Mouse (Mus musculus) hindbrain, embryonic 14.5 days (tissue): Measurements from ENCODE around the gene Prss56. TPM values are rescaled to one million over a fixed set of nuclear protein-coding genes. Genes with fewer than 3 reads are reported as not detected.

Source experiments
- ATAC-seq: fragments of 200-750 bp; cut with Nextera tagmentation; 2 replicates; pipeline ENCODE4 v1.8.0; 2017; ENCODE audit warnings: moderate number of reproducible peaks, mild to moderate bottlenecking, moderate TSS enrichment, moderate library complexity; ENCODE audit not compliant: low FRiP score
- DNase-seq: peaks from one replicate; pipeline ENCODE4 v3.0.0-alpha.2; 2015; ENCODE audit warnings: low spot score
- H3K27ac ChIP-seq: fragments of 300-500 bp; sonication (generic); 2 replicates; pipeline ENCODE4 v1.5.1; 2014; ENCODE audit warnings: mild to moderate bottlenecking, moderate library complexity
- H3K27me3 ChIP-seq: fragments of 300-500 bp; sonication (generic); 2 replicates; pipeline ENCODE4 v1.6.1; 2014; ENCODE audit warnings: mild to moderate bottlenecking, low read length, mixed read lengths; ENCODE audit not compliant: control insufficient read depth, insufficient read depth
- H3K36me3 ChIP-seq: fragments of 300-500 bp; sonication (generic); replicated peaks from 2 replicates; pipeline ENCODE4 v1.6.1; 2014; ENCODE audit not compliant: control insufficient read depth, insufficient read depth
- H3K4me1 ChIP-seq: fragments of 300-500 bp; sonication (generic); replicated peaks from 2 replicates; pipeline ENCODE4 v1.6.1; 2014; ENCODE audit warnings: antibody characterized with exemption, low read length, mixed read lengths; ENCODE audit not compliant: control insufficient read depth, insufficient read depth
- H3K4me2 ChIP-seq: fragments of 300-500 bp; sonication (generic); replicated peaks from 2 replicates; pipeline ENCODE4 v1.6.1; 2014; ENCODE audit warnings: mild to moderate bottlenecking, moderate library complexity
- H3K4me3 ChIP-seq: fragments of 300-500 bp; sonication (generic); replicated peaks from 2 replicates; pipeline ENCODE4 v1.5.1; 2014; ENCODE audit warnings: mild to moderate bottlenecking, low read length
- H3K9ac ChIP-seq: fragments of 300-500 bp; sonication (generic); 2 replicates; pipeline ENCODE4 v1.6.1; 2014
- H3K9me3 ChIP-seq: fragments of 300-500 bp; sonication (generic); 2 replicates; pipeline ENCODE4 v1.6.1; 2016; ENCODE audit warnings: low read length; ENCODE audit not compliant: control insufficient read depth
- WGBS: fragments of 180-500 bp; shearing (Covaris S2); extraction: QIAGEN DNeasy Blood & Tissue Kit; methylation state at CpG from one replicate; pipeline ENCODE4 v1.1.7; 2014; 5-methylcytosine and 5-hydroxymethylcytosine counted together
- polyA plus RNA-seq: library from polyadenylated mRNA; unstranded; fragments of >200 nt; fragmentation: Nextera tagmentation; extraction: Ambion mirVana; gene quantifications from 2 replicates; pipeline ENCODE4 v1.2.1, GENCODE M21; 2014

The Prss56 gene
- polyA plus RNA-seq: 4.0 and 5.1 TPM in 2 replicates

- no peaks in the 10 kb centered on the region for H3K36me3 ChIP-seq
- DNase-seq: no peak
- no peak within 1 kb of the TSS for H3K4me2 ChIP-seq
- no peak within 1 kb of the TSS for H3K4me3 ChIP-seq
- no peak within 1 kb of the TSS for H3K9ac ChIP-seq
- no peak within 1 kb of the TSS for H3K27ac ChIP-seq
- peaks cover 14% of the 10 kb centered on the region; the same call in 1 of the 2 replicates for H3K4me1 ChIP-seq
- 64% methylated on average over 9 of the region's 9 CpGs for WGBS
- no peaks in the 10 kb centered on the region for H3K9me3 ChIP-seq
- H3K27me3 ChIP-seq: peaks cover 49% of the 10 kb centered on the region
- no peak for ATAC-seq
These were observed at the start of gene Prss56 for GRCm38 (mm10) chr1:87183013-87183412. Gene Prss56, plus strand, starts transcription at chr1:87183313.

- WGBS: 66% methylated on average over 4 of the region's 4 CpGs
- Histone ChIP-seq H3K27ac (no peak overlapping the region), H3K9me3 (no peaks in the 10 kb centered on the region), H3K4me2 (no peak overlapping the region), H3K9ac (no peak overlapping the region), H3K27me3 (no peaks in the 10 kb centered on the region), H3K4me1 (peaks cover 18% of the 10 kb centered on the region; the same call in 1 of the 2 replicates), H3K36me3 (no peaks in the 10 kb centered on the region), H3K4me3 (no peak overlapping the region)
- ATAC-seq (no peak), DNase-seq (no peak)
These were observed 41.6 kb upstream of the Prss56 start for GRCm38 (mm10) chr1:87141550-87141949.

GRCm38 (mm10) chr1:87142456-87142855 lies 40.7 kb upstream of the Prss56 start:
- H3K4me2 ChIP-seq: no peak overlapping the region
- ATAC-seq: peak; percentile 67; the same call in 1 of the 2 replicates
- H3K27ac ChIP-seq: no peak overlapping the region

GRCm38 (mm10) chr1:87143141-87143540 lies 40.0 kb upstream of the Prss56 start:
- Histone ChIP-seq H3K9me3 (no peaks in the 10 kb centered on the region), H3K27me3 (no peaks in the 10 kb centered on the region), H3K9ac (no peak overlapping the region), H3K27ac (no peak overlapping the region), H3K36me3 (no peaks in the 10 kb centered on the region), H3K4me2 (no peak overlapping the region), H3K4me3 (no peak overlapping the region), H3K4me1 (peaks cover 18% of the 10 kb centered on the region; the same call in 1 of the 2 replicates)
- ATAC-seq (0 out of 2 replicates have a peak, but pooled peaks have one; percentile 15), DNase-seq (no peak)
- WGBS: 58% methylated on average over 10 of the region's 10 CpGs

More at GRCm38 (mm10) chr1:87142456-87142855, 40.7 kb upstream of the Prss56 start:
- H3K9ac ChIP-seq: no peak overlapping the region
- no peak overlapping the region for H3K4me3 ChIP-seq
- peaks cover 18% of the 10 kb centered on the region; the same call in 1 of the 2 replicates for H3K4me1 ChIP-seq
- no peaks in the 10 kb centered on the region for H3K36me3 ChIP-seq
- no peaks in the 10 kb centered on the region for H3K9me3 ChIP-seq
- no peak for DNase-seq
- no peaks in the 10 kb centered on the region for H3K27me3 ChIP-seq
- 42% methylated on average over 9 of the region's 9 CpGs for WGBS

GRCm38 (mm10) chr1:87149422-87149821 lies 33.7 kb upstream of the Prss56 start:
- no peak overlapping the region for H3K27ac ChIP-seq
- H3K4me3 ChIP-seq: no peak overlapping the region
- H3K4me1 ChIP-seq: no peaks in the 10 kb centered on the region
- peaks cover 46% of the 10 kb centered on the region for H3K27me3 ChIP-seq
- no peaks in the 10 kb centered on the region for H3K36me3 ChIP-seq
- no peak overlapping the region for H3K9ac ChIP-seq
- 36% methylated on average over 13 of the region's 13 CpGs for WGBS
- DNase-seq (no peak), ATAC-seq (no peak)
- H3K9me3 ChIP-seq: no peaks in the 10 kb centered on the region
- no peak overlapping the region for H3K4me2 ChIP-seq

GRCm38 (mm10) chr1:87151286-87151685 lies 31.8 kb upstream of the Prss56 start:
- no peaks in the 10 kb centered on the region for H3K9me3 ChIP-seq
- H3K4me1 ChIP-seq: no peaks in the 10 kb centered on the region
- no peak overlapping the region for H3K27ac ChIP-seq
- peaks cover 65% of the 10 kb centered on the region for H3K27me3 ChIP-seq
- H3K9ac ChIP-seq: no peak overlapping the region
- ATAC-seq (no peak), DNase-seq (no peak)
- no peak overlapping the region for H3K4me2 ChIP-seq
- no peak overlapping the region for H3K4me3 ChIP-seq
- WGBS: 89% methylated on average over 6 of the region's 6 CpGs
- no peaks in the 10 kb centered on the region for H3K36me3 ChIP-seq

- ATAC-seq: no peak
- H3K9me3 ChIP-seq: no peaks in the 10 kb centered on the region
- H3K4me2 ChIP-seq: peak overlapping the region; percentile 73
- H3K36me3 ChIP-seq: no peaks in the 10 kb centered on the region
- peak overlapping the region; percentile 48 for H3K4me3 ChIP-seq
- no peak overlapping the region for H3K27ac ChIP-seq
- WGBS: 1% methylated on average over 68 of the region's 72 CpGs
- H3K27me3 ChIP-seq: peaks cover 88% of the 10 kb centered on the region
- H3K4me1 ChIP-seq: no peaks in the 10 kb centered on the region
- no peak for DNase-seq
- peak overlapping the region; percentile 42 for H3K9ac ChIP-seq
These were observed 29.2 kb upstream of the Prss56 start for GRCm38 (mm10) chr1:87153776-87154500.

GRCm38 (mm10) chr1:87154501-87155120 lies 28.5 kb upstream of the Prss56 start:
- ATAC-seq (no peak), DNase-seq (no peak)
- no peaks in the 10 kb centered on the region for H3K36me3 ChIP-seq
- peak overlapping the region; percentile 42 for H3K9ac ChIP-seq
- H3K9me3 ChIP-seq: no peaks in the 10 kb centered on the region
- H3K4me1 ChIP-seq: no peaks in the 10 kb centered on the region
- H3K27me3 ChIP-seq: peaks cover 89% of the 10 kb centered on the region
- 1% methylated on average over 58 of the region's 58 CpGs for WGBS
- peak overlapping the region; percentile 48 for H3K4me3 ChIP-seq
- H3K4me2 ChIP-seq: peak overlapping the region; percentile 73
- no peak overlapping the region for H3K27ac ChIP-seq

- H3K9ac ChIP-seq: peak overlapping the region; percentile 67
- H3K27me3 ChIP-seq: peaks cover 79% of the 10 kb centered on the region
- H3K4me1 ChIP-seq: no peaks in the 10 kb centered on the region
- no peak overlapping the region; the same call in 1 of the 2 replicates for H3K27ac ChIP-seq
- peak overlapping the region; percentile 73 for H3K4me2 ChIP-seq
- WGBS: under 1% methylated on average over 42 of the region's 56 CpGs
- ATAC-seq: peak; percentile 43
- H3K9me3 ChIP-seq: no peaks in the 10 kb centered on the region
- DNase-seq: peak; percentile 52
- H3K4me3 ChIP-seq: peak overlapping the region; percentile 48
- no peaks in the 10 kb centered on the region for H3K36me3 ChIP-seq
These were observed 27.4 kb upstream of the Prss56 start for GRCm38 (mm10) chr1:87155531-87156198.
